Mouse (Mus musculus): Measurements from ENCODE around the gene Sncg. TPM values are rescaled to one million over a fixed set of nuclear protein-coding genes. Genes with fewer than 3 reads are reported as not detected.

The Sncg gene
- total and polyA plus RNA-seq, 3 experiments: not detected

DNA sequence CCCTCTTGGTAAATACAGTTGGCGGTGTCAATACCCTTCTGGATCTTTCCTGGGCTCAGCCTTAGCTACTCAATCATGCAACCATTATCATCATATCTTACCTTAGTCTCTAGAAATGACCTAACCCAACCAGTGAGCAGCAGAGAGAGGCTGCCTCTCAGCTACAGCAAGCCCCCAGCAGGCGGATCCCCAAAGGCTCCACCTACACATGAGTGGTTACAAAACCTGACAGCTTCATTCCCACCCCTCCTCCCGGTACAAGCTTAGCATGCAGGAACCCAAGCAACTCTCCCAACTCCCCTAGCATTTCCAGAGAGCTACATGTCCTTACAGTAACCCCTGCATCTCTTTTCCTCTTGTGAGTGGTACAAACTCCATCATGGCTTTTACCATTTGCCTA is 25.4 kb upstream of the Sncg start:
- DNase-seq (ENCODE audit: low read depth, low spot score): no peak
- TF ChIP-seq E2F4 (IDR thresholded peaks at IDR 0.05; ENCODE audit: borderline replicate concordance, low read depth, low read length) (no peak), TCF12 (IDR thresholded peaks at IDR 0.05; ENCODE audit: low read depth, low read length) (no peak), TAL1 (IDR thresholded peaks at IDR 0.05; ENCODE audit: low read length) (no peak), UBTF (IDR thresholded peaks at IDR 0.05; ENCODE audit: borderline replicate concordance, insufficient read depth, low read depth, low read length) (no peak), CTCF (IDR thresholded peaks at IDR 0.05 in 2 of 3, conservative IDR thresholded peaks at IDR 0.05 in 1 of 3; ENCODE audit: control insufficient read depth in 1 of 3, insufficient read depth in 1 of 3, low read depth in 2 of 3, low read length in 3 of 3, poor library complexity in 1 of 3, severe bottlenecking in 1 of 3) (no peak), CHD1 (IDR thresholded peaks at IDR 0.05; ENCODE audit: low read depth, low read length) (no peak), EP300 (IDR thresholded peaks at IDR 0.05; ENCODE audit: low read depth in 1 of 2, low read length in 2 of 2) (no peak), CHD2 (IDR thresholded peaks at IDR 0.05; ENCODE audit: low read length) (no peak), NRF1 (IDR thresholded peaks at IDR 0.05; ENCODE audit: insufficient read depth, low read depth, low read length, poor library complexity, severe bottlenecking) (no peak), POLR2AphosphoS2 (IDR thresholded peaks at IDR 0.05; ENCODE audit: low read length) (no peak), POLR2AphosphoS5 (IDR thresholded peaks at IDR 0.05; ENCODE audit: borderline replicate concordance, low read depth, low read length) (no peak), ETS1 (IDR thresholded peaks at IDR 0.05; ENCODE audit: low read depth, low read length) (no peak), ELF1 (IDR thresholded peaks at IDR 0.05; ENCODE audit: low read depth, low read length) (no peak), MAZ (IDR thresholded peaks at IDR 0.05; ENCODE audit: low read depth, low read length) (no peak), SMC3 (IDR thresholded peaks at IDR 0.05; ENCODE audit: low read depth, low read length) (no peak), MEF2A (IDR thresholded peaks at IDR 0.05; ENCODE audit: extremely low read depth, insufficient replicate concordance, low read depth, low read length, poor library complexity, severe bottlenecking) (no peak)
- Histone ChIP-seq H3K9ac (ENCODE audit: control insufficient read depth, low read depth, low read length, poor library complexity, severe bottlenecking) (no peak overlapping the region), H3K9me3 (replicated peaks; ENCODE audit: insufficient read depth, low read length) (no peaks in the 10 kb centered on the region), H3K36me3 (ENCODE audit: control insufficient read depth in 1 of 2, insufficient read depth in 2 of 2, low read length in 2 of 2) (no peaks in the 10 kb centered on the region), H3K79me2 (ENCODE audit: control insufficient read depth, insufficient read depth, low read length, poor library complexity) (no peaks in the 10 kb centered on the region), H3K27me3 (ENCODE audit: control insufficient read depth in 1 of 2, insufficient read depth in 2 of 2, low read length in 2 of 2) (no peaks in the 10 kb centered on the region), H3K4me3 (ENCODE audit: control insufficient read depth in 1 of 2, insufficient read depth in 1 of 2, low read depth in 2 of 2, low read length in 2 of 2) (no peak overlapping the region), H3K4me1 (ENCODE audit: control insufficient read depth in 1 of 2, insufficient read depth in 2 of 2, low read length in 2 of 2) (no peaks in the 10 kb centered on the region), H3K27ac (ENCODE audit: control insufficient read depth, low read depth, low read length) (no peak overlapping the region)

- H3K9ac ChIP-seq (ENCODE audit: control insufficient read depth, low read depth, low read length, poor library complexity, severe bottlenecking): no peak overlapping the region
- H3K27ac ChIP-seq (ENCODE audit: control insufficient read depth, low read depth, low read length): no peak overlapping the region
- no peaks in the 10 kb centered on the region for H3K79me2 ChIP-seq (ENCODE audit: control insufficient read depth, insufficient read depth, low read length, poor library complexity)
- H3K4me1 ChIP-seq (ENCODE audit: control insufficient read depth in 1 of 2, insufficient read depth in 2 of 2, low read length in 2 of 2): no peaks in the 10 kb centered on the region
- no peak overlapping the region for H3K4me3 ChIP-seq (ENCODE audit: control insufficient read depth in 1 of 2, insufficient read depth in 1 of 2, low read depth in 2 of 2, low read length in 2 of 2)
- no peak for TF ChIP-seq BHLHE40 (IDR thresholded peaks at IDR 0.05; ENCODE audit: borderline replicate concordance, low read depth, low read length)
- no peak for TF ChIP-seq ZNF384 (IDR thresholded peaks at IDR 0.05; ENCODE audit: low read depth, low read length)
- no peak for TF ChIP-seq ETS1 (IDR thresholded peaks at IDR 0.05; ENCODE audit: low read depth, low read length)
- no peak for TF ChIP-seq SMC3 (IDR thresholded peaks at IDR 0.05; ENCODE audit: low read depth, low read length)
- no peak for TF ChIP-seq SIN3A (IDR thresholded peaks at IDR 0.05; ENCODE audit: low read length)
- no peaks in the 10 kb centered on the region for H3K27me3 ChIP-seq (ENCODE audit: control insufficient read depth in 1 of 2, insufficient read depth in 2 of 2, low read length in 2 of 2)
- no peak for DNase-seq (ENCODE audit: low read depth, low spot score)
- H3K36me3 ChIP-seq (ENCODE audit: control insufficient read depth in 1 of 2, insufficient read depth in 2 of 2, low read length in 2 of 2): no peaks in the 10 kb centered on the region
- H3K9me3 ChIP-seq (replicated peaks; ENCODE audit: insufficient read depth, low read length): no peaks in the 10 kb centered on the region
These were observed 24.7 kb upstream of the Sncg start for GRCm38 (mm10) chr14:34399301-34399700.
